Mouse (Mus musculus) cerebellum, postnatal 10 days (tissue): ENCODE results near the gene Tmem94.
A peak's percentile ranks its signal among the peaks of the same experiment; 100 is the strongest.

Source experiments
- DNase-seq, 2 experiments: peaks; one replicate each; pipeline ENCODE4 v3.0.0; 2021; ENCODE audit warnings: mixed read lengths in 2 of 2

Gene Tmem94

GRCm38 (mm10) chr11:115809311-115809781, 44.1 kb downstream of the Tmem94 start:
- DNase-seq, result no peak

GRCm38 (mm10) chr11:115810377-115810776, 45.1 kb downstream of the Tmem94 start:
- peak in 1 of 2 experiments; percentile 54 for DNase-seq

- DNase-seq, result no peak
Observed at GRCm38 (mm10) chr11:115811381-115812093, 46.3 kb downstream of the Tmem94 start.

GRCm38 (mm10) chr11:115812095-115812494, 46.9 kb downstream of the Tmem94 start:
- DNase-seq, result no peak

GRCm38 (mm10) chr11:115812533-115813420, 47.5 kb downstream of the Tmem94 start:
- peak in 1 of 2 experiments; percentile 46 for DNase-seq

- DNase-seq, result peak; percentile 97
Observed at GRCm38 (mm10) chr11:115813507-115814296, 48.5 kb downstream of the Tmem94 start, which contains the start of gene Caskin2. Gene Caskin2 (minus strand): TSS chr11:115813639.

- peak; percentile 95 to 96 for DNase-seq
Observed at GRCm38 (mm10) chr11:115814605-115815450, 49.6 kb downstream of the Tmem94 start, which contains the start of gene Tsen54. Gene Tsen54 (plus strand): TSS chr11:115814724.

- DNase-seq, result no peak
Observed at GRCm38 (mm10) chr11:115817331-115817730, 52.1 kb downstream of the Tmem94 start.

- no peak for DNase-seq
Observed at GRCm38 (mm10) chr11:115819915-115820623, 54.8 kb downstream of the Tmem94 start.

GRCm38 (mm10) chr11:115821001-115821400, 55.8 kb downstream of the Tmem94 start:
- DNase-seq, result no peak

- peak; percentile 75 to 82 for DNase-seq
Observed at GRCm38 (mm10) chr11:115823774-115824740, 58.8 kb downstream of the Tmem94 start, which contains the start of gene Llgl2. Gene Llgl2 (plus strand): TSS chr11:115824049.

GRCm38 (mm10) chr11:115824813-115825212, 59.6 kb downstream of the Tmem94 start:
- no peak for DNase-seq

- no peak for DNase-seq
Observed at GRCm38 (mm10) chr11:115826487-115826886, 61.3 kb downstream of the Tmem94 start.

- DNase-seq, result no peak
Observed at GRCm38 (mm10) chr11:115827624-115828023, 62.4 kb downstream of the Tmem94 start.

- DNase-seq, result no peak
Observed at GRCm38 (mm10) chr11:115829036-115829435, 63.8 kb downstream of the Tmem94 start.

- DNase-seq, result no peak
Observed at GRCm38 (mm10) chr11:115830550-115831325, 65.5 kb downstream of the Tmem94 start.

- DNase-seq, result no peak
Observed at GRCm38 (mm10) chr11:115831518-115831917, 66.3 kb downstream of the Tmem94 start.

- no peak for DNase-seq
Observed at GRCm38 (mm10) chr11:115832064-115832463, 66.8 kb downstream of the Tmem94 start.

GRCm38 (mm10) chr11:115832523-115832922, 67.3 kb downstream of the Tmem94 start:
- no peak for DNase-seq
